Mouse (Mus musculus) kidney, adult 18-20 months (tissue): ENCODE data around the gene Zfp991.
"Not testable (repeated sequence)": the region's sequence is repeated elsewhere in the genome, so short reads cannot be mapped to it uniquely, and the experiment has no call there.

ENCODE experiments used
- DNase-seq: peaks from one replicate; pipeline ENCODE4 v3.0.0; 2021

Zfp991 gene

DNA sequence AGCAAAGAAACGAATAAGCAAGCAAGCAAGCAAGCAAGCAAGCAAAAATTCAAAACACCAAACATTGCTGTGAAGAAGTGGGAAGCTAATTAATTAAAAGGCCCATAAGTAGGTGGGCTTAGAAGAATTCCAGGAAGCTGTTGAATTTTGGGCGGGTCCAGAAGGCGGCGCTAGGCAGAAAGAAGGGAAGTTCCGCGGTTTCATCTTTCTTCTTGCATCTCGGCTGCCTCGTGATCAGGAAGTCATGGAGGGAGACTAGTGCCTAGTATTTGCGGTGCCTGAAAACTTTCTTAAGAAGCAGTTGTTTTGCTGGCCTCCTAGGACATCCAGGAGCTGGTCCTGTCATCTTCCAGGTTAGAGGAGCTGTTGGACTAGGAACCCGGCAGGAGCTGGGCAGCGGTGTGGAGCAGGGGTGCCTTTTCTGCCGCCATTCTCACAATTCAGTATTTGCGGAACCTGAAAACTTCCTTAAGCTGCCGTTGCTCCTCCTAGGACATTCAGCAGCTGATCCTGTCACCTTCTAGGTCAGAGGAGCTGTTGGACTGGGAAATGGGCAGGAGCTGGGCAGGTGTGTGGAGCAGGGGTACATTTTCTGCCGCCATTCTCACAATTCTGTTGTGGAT is at the start of gene Zfp991:
Gene Zfp991 (plus strand): TSS at position 202 of the 623 bp plus-strand sequence.
- DNase-seq = not testable (repeated sequence)

DNA sequence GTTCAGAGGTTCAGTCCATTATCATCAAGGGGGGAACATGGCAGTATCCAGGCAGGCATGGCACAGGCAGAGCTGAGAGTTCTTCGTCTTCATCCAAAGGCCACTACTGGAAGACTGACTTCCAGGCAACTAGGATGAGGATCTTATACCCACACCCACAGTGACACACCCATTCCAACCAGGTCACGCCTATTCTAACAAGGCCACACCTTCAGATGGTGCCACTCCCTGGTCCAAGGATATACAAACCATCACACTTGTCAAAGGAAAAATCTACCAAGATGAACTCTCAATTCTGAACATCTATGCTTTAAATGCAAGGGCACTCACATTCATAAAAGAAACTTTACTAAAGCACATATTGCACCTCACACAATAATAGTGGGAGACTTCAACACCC is 36.2 kb upstream of the Zfp991 start:
- not testable (repeated sequence) for DNase-seq

DNA sequence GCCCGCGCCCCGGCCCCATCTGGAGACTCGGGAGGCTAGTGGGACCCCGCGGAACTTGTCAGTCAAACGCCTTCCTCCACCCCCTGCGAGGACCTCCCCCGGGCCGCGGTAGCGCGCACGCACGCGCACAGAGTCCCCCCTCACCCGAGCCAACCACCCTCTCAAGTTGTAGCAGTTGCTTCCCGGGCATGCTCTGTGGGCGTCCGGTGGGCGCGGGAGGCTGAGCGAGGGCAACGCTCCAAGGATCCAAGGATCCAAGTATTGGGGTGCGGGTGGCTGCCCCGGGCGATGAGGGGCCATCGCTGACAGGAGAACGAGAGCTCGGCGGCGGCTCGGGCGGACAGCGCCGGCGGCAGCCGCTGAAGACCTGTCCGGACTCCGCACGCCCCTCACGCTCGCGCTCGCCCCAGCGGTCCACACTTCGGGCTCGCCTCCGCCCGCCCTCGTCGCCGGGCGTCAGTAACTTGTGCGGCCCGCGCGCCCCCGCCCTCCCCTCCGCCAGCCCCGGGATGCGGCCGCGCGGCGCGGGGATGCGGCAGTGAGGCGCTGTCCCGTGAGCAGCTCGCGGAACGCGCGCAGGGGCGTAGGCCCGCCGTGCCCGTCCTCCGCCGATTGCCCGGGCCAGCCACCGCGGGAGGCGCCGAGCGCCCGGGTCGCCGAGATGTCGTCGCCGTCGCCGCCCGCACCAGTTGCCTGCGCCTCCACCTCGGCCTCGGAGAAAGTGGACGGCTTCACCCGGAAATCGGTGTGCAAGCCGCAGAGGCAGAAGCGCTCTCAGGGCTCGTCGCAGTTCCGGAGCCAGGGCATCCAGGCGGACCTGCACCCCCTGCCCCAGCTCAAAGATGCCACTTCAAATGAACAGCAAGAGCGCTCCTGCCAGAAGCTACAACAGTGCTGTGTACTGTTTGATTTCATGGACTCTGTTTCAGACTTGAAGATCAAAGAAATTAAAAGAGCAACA is 29.9 kb upstream of the Zfp991 start:
- DNase-seq = not testable (repeated sequence)

DNA sequence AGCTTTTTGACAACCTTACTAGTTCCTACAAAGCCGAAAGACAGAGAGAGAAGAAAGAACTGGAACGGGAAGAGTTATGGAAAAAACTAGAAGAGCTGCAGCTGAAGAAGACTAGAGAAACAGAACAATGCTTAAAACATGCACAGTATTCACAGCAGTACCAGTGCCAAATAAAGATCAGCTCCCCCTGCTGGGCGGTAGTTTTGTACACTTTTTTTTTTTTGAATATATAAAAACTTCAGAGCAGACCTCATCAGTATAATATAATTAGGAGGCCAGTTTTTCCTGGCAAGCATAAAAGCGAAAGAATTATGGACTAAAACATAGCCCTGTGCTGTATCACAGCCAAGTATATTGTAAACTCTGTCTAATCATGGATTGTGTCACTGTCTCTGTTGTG is 28.0 kb upstream of the Zfp991 start:
- DNase-seq = not testable (repeated sequence)

DNA sequence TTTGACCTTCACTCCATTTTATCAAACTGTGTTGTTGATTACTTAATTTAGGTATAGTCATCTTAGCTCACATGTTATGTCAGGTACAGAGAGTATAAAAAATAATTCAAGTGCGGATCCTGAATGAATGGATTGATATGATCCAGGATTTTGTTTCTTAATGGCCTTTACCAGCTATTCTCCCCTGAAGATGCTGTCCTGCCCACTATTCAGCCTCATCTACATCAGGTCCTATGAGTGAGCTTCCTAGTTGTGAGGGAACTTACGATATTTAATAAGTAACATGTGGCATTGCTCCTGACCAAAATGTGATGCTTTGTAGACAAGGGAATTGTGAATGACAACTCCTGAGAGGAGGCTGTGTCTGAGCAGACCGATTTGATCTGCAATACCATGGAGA is 14.0 kb upstream of the Zfp991 start:
- DNase-seq = not testable (repeated sequence)

DNA sequence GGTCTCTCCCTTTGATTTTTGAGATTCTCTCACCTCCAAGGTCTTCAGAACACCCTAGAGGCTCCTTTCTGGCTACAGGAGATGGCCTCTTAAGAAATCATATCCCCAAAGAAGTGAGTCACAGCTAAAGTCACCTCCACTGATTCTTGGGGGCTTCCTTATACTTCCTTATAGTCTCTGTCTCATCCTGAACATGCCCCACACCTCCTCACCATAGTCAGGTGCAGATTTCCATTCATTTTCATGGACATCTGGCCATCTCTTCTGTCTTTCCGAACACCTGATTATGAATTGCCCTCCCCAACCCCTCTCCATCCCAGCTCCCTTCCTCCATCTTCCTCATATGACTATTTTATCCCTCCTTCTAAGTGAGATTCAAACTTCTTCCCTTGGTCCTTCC is 9.6 kb upstream of the Zfp991 start:
- not testable (repeated sequence) for DNase-seq

DNA sequence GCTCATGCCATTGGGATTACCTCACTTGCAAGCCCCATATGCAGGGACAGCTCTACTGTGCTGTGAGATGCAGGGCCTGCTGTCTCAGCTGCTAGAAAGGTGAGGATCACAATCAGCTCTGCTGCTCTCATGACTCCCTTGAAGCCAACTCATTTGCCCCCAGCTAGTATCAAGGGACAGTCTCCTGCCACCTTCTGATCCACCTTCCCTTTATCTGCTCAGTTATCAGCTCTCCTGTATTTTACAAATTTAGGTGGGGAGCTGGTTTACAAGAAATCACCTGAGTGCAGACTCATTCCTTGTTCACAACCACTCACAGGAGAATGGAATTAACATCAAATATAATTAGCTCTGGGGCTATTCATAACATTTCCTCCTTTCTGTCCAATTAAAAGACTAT is 8.0 kb upstream of the Zfp991 start:
- not testable (repeated sequence) for DNase-seq

DNA sequence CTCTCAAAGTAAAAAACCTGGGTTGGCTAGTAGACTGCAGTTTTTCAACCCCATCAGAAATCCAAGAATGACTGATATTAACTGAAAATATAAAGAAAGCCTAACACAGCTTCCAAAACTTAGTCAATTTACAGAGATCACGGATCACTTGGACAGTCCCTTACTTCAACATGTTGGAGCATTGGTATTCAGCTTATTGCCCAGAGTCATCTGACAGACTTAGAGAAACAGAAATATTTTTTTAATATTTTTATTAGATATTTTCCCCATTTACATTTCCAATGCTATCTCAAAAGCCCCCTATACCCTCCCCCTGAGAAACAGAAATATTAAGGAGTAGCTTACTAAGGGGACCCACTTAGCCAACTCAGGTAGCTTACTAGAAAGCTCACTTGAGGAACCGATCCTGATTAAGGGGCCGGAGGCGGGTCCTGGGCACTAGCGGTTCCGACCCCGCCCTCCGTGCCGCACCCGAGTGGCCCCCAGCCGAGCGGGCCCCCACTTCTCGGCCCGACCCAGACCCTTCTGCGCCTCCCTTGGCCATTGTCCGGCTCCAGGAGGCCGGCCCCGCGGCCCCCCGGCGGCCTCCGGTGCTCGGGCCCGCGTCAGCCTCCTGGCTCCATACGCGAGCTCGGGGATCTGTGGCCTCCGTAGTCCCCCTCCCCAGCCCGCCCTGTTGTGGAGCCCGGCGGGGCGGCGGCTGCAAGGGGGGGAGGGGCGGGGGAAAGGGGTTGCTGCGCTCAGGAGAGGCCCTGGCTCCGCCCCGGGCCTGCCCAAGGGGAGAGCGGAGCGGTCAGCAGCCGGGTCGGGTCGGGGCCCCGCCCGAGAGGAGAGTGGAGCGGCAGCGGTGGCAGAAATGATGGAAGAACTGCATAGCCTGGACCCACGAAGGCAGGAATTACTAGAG is 7.2 kb upstream of the Zfp991 start:
- DNase-seq = not testable (repeated sequence)

DNA sequence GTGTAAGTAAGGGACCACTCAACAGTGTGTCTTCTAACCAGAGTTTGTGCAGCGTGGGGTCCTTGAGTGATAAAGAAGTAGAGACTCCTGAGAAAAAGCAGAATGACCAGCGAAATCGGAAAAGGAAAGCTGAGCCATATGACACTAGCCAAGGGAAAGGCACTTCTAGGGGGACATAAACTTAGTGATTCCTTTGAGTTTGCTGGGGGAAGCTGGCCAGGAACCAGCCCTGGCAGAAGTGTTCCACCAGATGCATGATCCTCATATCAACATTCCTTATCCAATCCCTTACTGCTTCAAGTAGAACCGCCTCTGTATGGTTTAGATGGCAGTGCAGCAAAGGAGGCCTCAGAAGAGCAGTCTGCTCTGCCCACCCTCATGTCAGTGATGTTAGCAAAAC is 6.5 kb upstream of the Zfp991 start:
- not testable (repeated sequence) for DNase-seq

DNA sequence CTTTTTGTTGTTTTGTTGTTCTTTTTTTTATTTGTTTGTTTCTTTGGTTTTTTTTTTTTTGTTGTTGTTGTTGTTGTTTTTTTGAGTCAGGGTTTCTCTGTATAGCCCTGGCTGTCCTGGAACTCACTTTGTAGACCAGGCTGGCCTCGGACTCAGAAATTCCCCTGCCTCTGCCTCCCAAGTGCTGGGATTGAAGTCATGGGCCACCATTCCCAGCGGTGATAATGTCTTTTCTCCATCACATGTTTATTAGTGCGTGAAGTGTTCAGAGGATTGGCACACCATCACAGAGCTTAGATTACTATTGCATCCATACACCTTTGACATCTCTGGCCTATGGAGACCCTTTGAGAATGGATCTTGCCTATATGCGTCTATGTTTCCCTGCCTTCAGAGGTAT is 6.0 kb upstream of the Zfp991 start:
- not testable (repeated sequence) for DNase-seq

DNA sequence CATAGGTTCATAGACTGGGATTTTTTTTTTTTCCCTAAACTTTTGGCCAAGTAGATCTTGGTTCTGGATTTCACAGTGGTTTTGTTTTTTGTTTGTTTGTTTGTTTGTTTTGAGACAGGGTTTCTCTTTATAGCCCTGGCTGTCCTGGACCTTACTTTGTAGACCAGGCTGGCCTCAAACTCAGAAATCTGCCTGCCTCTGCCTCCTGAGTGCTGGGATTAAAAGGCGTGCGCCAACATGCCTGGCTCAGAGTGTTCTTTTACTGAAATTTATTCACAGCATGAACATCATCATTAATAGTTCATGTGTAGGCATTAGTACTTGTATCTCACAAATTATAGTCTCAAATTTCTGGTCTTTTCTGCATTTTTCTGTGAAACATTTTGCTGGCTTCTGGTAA is 5.4 kb upstream of the Zfp991 start:
- not testable (repeated sequence) for DNase-seq

DNA sequence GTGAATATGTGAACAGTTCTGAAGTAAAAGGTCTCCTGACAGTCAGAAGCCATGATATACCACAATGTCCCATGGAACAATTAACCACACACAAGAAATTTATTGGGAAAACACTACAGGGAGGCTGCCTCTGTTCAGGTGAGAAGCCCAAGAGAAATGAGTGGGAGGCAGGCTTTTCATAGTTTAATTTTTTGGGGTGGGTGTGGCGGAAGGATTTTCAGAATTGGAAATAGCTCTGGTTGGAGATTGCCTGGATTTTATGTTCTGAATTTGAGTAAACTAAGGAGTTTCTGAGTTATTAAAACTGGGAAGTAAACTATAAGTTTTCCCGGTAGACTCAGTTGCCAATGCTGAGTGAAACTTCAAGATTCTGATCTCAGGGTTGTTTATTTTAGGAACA is 4.7 kb upstream of the Zfp991 start:
- DNase-seq = not testable (repeated sequence)

DNA sequence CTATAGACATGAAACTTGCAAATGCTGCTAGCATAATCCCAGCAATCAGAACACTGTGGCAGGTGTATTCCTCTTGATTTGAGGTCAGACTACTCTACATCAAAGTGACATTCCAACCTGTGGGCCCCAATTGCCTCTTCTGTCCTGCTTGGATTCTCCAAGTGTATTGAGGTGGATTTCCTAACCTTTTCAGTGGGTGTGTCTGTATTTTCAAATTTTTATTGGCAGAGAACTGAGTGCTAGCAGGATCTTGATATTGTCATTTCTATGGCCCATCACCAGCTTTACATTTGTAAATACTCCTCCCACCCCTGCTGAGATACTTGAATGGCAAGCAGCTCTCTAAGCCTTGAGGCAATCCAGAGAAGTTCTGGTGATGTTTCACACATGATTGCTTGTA is 3.7 kb upstream of the Zfp991 start:
- DNase-seq = not testable (repeated sequence)

DNA sequence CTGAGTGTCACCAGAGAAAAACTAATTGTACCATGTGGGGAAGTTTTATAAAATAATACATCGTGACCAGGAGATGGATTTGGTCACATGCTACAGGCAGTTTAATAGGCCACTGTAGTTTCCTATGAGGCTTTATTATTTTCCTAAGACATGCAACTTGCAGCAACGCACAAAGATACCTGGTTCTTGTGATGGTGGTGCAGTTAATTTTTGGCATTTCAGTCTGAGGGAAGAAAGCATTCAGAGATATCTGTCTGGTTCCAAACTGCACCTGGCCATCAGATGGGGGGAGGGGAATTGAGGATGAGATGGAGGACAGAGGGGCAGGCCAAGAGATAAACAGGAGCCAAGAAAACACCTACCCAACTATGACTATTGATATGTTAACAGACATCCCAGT is 1.8 kb downstream of the Zfp991 start:
- DNase-seq = not testable (repeated sequence)

DNA sequence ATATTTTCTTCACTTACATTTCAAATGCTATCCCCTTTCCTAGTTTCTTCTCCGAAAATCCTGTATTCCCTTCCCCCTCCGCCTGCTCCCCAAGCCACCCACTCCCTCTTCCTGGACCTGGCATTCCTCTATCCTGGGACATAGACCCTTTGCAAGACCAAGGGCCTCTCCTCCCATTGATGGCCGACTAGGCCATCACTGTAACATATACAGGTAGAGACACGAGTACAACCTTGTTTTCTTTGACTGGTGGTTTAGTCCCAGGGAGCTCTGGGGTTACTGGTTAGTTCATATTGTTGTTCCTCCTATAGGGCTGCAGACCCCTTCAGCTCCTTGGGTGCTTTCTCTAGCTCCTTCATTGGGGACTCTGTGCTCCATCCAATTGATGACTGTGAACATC is 9.9 kb downstream of the Zfp991 start:
- not testable (repeated sequence) for DNase-seq

DNA sequence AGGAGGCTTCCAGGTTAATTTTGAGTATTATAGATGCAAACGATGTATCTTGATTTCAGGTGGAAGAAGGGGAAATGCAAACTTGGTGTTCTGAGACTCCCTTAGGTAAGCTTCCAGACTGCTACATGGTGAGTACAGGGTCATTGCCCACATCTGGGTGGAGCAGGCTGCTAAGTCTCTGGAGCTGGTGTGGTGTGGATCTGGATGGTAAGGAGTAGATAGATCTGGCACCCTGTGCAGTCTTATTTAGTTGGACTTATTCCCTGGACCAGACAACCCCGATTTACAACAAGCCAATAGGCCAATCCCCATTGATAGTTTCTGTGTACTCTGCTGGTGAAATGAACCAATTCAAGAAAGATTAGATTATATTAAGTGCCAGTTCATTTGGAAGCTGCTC is 33.4 kb downstream of the Zfp991 start:
- DNase-seq = not testable (repeated sequence)

DNA sequence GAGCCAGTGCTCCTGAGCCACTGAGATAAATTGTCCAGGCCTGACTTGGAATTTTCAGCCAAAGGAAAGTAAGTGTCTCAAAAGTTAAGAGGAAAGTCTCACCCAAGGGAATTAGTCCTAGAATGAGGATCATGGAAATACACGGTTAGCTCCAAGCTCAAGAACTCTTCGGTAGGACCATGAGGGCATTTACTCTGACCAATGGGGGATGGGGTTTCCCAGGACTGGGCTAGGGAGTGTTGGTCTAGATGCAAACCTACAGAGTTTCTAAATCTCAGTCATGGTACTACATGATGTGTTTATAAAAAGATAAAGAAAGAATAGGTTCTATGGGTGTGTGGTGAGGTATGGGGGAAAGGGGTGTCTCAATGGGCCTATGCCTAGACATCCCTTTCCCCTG is 38.7 kb downstream of the Zfp991 start:
- DNase-seq = not testable (repeated sequence)

DNA sequence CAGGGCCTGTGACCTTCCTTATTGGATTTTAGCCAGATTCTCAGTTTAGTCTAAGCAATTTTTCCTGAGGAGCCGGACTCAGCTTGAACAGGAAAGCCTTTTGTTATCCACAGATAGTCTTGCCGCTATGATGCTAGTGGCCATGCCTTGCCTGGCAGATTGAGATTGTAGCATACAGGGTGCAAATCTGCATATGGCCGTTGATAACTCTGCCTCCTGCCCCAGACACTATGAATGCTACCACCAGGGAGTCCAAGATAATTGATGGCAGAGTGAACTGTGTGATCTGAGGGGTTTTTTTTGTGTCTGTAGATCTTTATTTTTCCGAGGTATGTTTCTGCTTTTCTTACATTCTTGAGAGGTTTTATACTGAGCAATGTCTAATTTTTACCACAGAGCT is 39.7 kb downstream of the Zfp991 start:
- not testable (repeated sequence) for DNase-seq

DNA sequence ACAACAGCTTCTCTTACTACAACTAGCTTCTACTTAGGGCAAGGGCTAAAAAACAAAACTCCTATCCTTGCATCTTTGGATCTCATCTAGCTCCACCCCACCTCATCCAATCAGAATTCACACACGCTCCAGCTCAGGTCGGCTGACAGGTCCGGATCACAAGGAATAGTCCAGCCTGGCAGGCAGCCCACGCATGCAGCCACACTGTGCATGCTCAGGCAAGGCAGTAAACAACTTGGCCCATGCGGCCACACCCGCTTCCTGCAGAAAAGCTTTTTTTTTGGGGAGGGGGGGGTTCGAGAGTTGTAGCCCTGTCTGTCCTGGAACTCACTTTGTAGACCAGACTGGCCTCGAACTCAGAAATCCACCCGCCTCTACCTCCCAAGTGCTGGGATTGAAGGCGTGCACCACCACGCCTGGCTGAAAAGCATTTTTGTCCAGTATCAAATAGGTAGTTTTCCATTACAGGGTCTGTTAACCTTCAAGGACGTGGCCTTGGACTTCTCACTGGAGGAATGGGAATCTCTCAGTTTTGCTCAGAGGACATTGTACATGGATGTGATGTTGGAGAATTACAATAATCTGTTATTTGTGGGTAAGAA is 44.5 kb downstream of the Zfp991 start:
- DNase-seq = not testable (repeated sequence)

DNA sequence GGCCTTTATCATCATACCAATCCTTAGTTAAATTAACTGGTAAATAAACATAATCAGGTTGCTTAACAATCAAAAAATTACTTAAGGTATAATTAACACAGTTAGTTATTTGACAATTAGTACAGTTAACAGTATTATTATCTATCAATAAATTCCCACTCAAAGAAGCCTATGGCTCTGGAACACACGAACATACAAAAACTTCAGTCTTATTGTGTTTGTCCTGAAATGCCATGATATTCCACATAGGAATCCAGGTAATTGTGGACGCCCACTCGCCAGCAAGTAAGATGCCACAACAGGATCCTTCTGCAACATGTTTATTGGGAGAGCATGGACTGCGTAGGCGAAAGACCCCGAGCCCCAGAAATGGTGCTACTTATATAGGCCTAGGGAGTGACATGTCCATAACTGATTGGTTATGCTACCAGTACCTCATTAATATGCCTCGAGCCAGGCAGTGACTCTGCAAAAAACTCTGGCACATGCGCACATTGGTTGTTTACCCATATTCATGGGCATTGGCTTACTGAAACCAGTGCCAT is 49.4 kb downstream of the Zfp991 start:
- DNase-seq = not testable (repeated sequence)

DNA sequence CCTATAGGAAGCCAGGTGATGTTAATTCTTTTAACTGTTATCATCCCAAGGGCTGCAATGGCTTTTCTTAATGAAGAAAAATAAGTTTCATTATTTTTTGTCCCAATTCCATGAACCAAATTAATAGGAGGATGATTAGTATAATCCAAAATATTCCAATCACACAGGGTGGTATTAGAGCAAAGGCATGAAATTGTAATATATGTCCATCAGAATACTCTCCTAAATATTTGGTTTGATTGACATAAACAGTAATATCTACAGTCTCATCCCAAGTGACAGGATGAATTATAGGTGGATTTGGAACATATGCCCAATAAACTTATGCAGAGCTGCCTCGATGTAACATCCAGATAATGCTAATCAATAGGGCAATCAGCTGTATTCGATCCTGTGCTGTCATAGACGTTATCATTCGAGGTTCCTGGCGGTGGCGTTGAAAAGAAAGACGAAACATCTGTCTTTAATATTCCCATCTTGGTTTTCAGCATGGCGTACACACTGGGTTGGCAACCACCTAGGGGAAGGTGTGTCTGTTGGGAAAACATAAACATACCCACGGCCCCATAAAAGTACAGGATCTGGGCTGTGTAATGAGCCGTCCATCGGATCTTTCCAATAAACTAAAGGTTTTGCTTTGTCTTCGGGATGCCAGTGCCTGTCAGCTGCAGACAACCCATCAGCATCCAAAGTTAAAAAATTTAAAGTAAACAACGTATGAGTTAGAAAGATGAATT is 50.3 kb downstream of the Zfp991 start:
- DNase-seq = not testable (repeated sequence)
